Mouse (Mus musculus) kidney, adult 2 months (tissue): ENCODE measurements at regions not wholly inside any gene's neighbourhood (a gene's known extent, or its start where the extent isn't known, plus 50 kb on each side); places are given as distances from the start of the nearest gene placed in this dataset.

Experiments
- CTCF ChIP-seq: fragments of 200-500 bp; conservative IDR thresholded peaks from 2 replicates; pipeline ENCODE4 v1.5.1; 2011; ENCODE audit warnings: low read depth, mild to moderate bottlenecking, control low read depth, low read length, moderate library complexity, mixed read lengths; ENCODE audit not compliant: insufficient read depth, insufficient read length
- POLR2A ChIP-seq: fragments of 200-500 bp; IDR thresholded peaks from one replicate; pipeline ENCODE4 v1.6.1; 2011; ENCODE audit warnings: low read depth, low read length, control low read depth

DNA sequence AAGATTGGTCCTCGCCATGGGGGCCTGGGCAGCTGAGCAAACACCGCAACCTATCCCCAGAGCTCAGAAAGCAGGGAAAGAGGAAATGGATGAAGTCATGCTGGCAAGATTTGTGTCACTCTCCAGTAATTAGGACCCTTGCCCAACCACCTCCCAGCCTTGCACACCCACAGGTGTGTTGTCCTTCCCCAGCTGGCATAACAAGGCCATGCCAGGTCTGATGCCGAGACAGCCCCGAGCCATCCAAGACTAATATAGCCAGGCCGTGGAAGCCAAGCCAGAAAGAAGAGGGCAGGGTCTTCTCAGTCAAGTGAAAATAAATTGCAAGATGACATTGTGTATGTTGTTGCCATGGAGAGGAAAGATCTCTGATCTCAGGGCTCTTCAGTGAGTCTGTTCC, 164.3 kb downstream of the Snx19 start:
- TF ChIP-seq CTCF (no peak), POLR2A (no peak)
